Mouse (Mus musculus) heart, embryonic 16.5 days (tissue): ENCODE measurements at regions not wholly inside any gene's neighbourhood (a gene's known extent, or its start where the extent isn't known, plus 50 kb on each side); places are given as distances from the start of the nearest gene placed in this dataset.

Experiments used
- ATAC-seq: fragments of 200-750 bp; cut with Nextera tagmentation; replicated peaks from 2 replicates; pipeline ENCODE4 v1.8.0; 2017; ENCODE audit warnings: moderate number of reproducible peaks; ENCODE audit not compliant: insufficient read depth, low FRiP score; ENCODE audit errors: extremely low read depth
- H3K27ac ChIP-seq: fragments of 300-500 bp; sonication (generic); 2 replicates; pipeline ENCODE4 v1.5.1; 2014; ENCODE audit warnings: mild to moderate bottlenecking, low read length, control low read depth, moderate library complexity
- H3K27me3 ChIP-seq: fragments of 300-500 bp; sonication (generic); 2 replicates; pipeline ENCODE4 v1.6.1; 2014; ENCODE audit warnings: low read length, mixed read lengths; ENCODE audit not compliant: control insufficient read depth, insufficient read depth
- H3K36me3 ChIP-seq: fragments of 300-500 bp; sonication (generic); 2 replicates; pipeline ENCODE4 v1.6.1; 2014; ENCODE audit not compliant: control insufficient read depth, insufficient read depth
- H3K4me1 ChIP-seq: fragments of 300-500 bp; sonication (generic); 2 replicates; pipeline ENCODE4 v1.6.1; 2014; ENCODE audit warnings: low read length, mixed read lengths; ENCODE audit not compliant: control insufficient read depth, insufficient read depth
- H3K4me2 ChIP-seq: fragments of 300-500 bp; sonication (generic); 2 replicates; pipeline ENCODE4 v1.6.1; 2014; ENCODE audit warnings: low read depth, mild to moderate bottlenecking, control low read depth, low read length
- H3K4me3 ChIP-seq: fragments of 300-500 bp; sonication (generic); 2 replicates; pipeline ENCODE4 v1.5.1; 2014; ENCODE audit warnings: mild to moderate bottlenecking, control low read depth, low read length
- H3K9ac ChIP-seq: fragments of 300-500 bp; sonication (generic); 2 replicates; pipeline ENCODE4 v1.6.1; 2014; ENCODE audit warnings: low read length, control low read depth
- H3K9me3 ChIP-seq: fragments of 300-500 bp; sonication (generic); replicated peaks from 2 replicates; pipeline ENCODE4 v1.6.1; 2016; ENCODE audit warnings: low read length; ENCODE audit not compliant: control insufficient read depth
- WGBS: fragments of 180-500 bp; shearing (Covaris S2); extraction: QIAGEN DNeasy Blood & Tissue Kit; methylation state at CpG from one replicate; pipeline ENCODE4 v1.1.7; 2014; 5-methylcytosine and 5-hydroxymethylcytosine counted together

- H3K27ac ChIP-seq = no peak overlapping the region
- H3K4me2 ChIP-seq = no peak overlapping the region
- H3K9me3 ChIP-seq = no peaks in the 10 kb centered on the region
- 73% methylated on average over 2 of the region's 2 CpGs for WGBS
- no peak overlapping the region for H3K9ac ChIP-seq
- no peaks in the 10 kb centered on the region for H3K36me3 ChIP-seq
- no peak overlapping the region for H3K4me3 ChIP-seq
- no peaks in the 10 kb centered on the region for H3K27me3 ChIP-seq
- 0 out of 2 replicates have a peak, but pooled peaks cover 2% of the 10 kb centered on the region for H3K4me1 ChIP-seq
- ATAC-seq = no peak
These were observed 108.3 kb upstream of the Tab2 start for GRCm38 (mm10) chr10:8064281-8064680.

GRCm38 (mm10) chr10:8063458-8064090 is 107.5 kb upstream of the Tab2 start:
- H3K36me3 ChIP-seq = no peaks in the 10 kb centered on the region
- H3K4me1 ChIP-seq = 0 out of 2 replicates have a peak, but pooled peaks cover 2% of the 10 kb centered on the region
- H3K9me3 ChIP-seq = no peaks in the 10 kb centered on the region
- H3K27ac ChIP-seq = no peak overlapping the region
- H3K9ac ChIP-seq = no peak overlapping the region
- H3K4me2 ChIP-seq = no peak overlapping the region
- H3K27me3 ChIP-seq = no peaks in the 10 kb centered on the region
- H3K4me3 ChIP-seq = no peak overlapping the region
- ATAC-seq = no peak
- 76% methylated on average over 5 of the region's 5 CpGs for WGBS

GRCm38 (mm10) chr10:8060987-8061386 is 105.0 kb upstream of the Tab2 start:
- no peak overlapping the region for H3K27ac ChIP-seq
- H3K4me1 ChIP-seq = 0 out of 2 replicates have a peak, but pooled peaks cover 2% of the 10 kb centered on the region
- H3K4me2 ChIP-seq = no peak overlapping the region
- H3K36me3 ChIP-seq = no peaks in the 10 kb centered on the region
- no peak for ATAC-seq
- H3K9me3 ChIP-seq = no peaks in the 10 kb centered on the region
- no peak overlapping the region for H3K9ac ChIP-seq
- no peak overlapping the region for H3K4me3 ChIP-seq
- H3K27me3 ChIP-seq = no peaks in the 10 kb centered on the region

- Histone ChIP-seq H3K4me1 (0 out of 2 replicates have a peak, but pooled peaks cover 2% of the 10 kb centered on the region), H3K27me3 (no peaks in the 10 kb centered on the region), H3K4me3 (no peak overlapping the region), H3K36me3 (no peaks in the 10 kb centered on the region), H3K9ac (no peak overlapping the region), H3K4me2 (no peak overlapping the region), H3K9me3 (no peaks in the 10 kb centered on the region), H3K27ac (no peak overlapping the region)
- 79% methylated on average over 1 of the region's 1 CpGs for WGBS
- ATAC-seq = no peak
These were observed 103.7 kb upstream of the Tab2 start for GRCm38 (mm10) chr10:8059769-8060168.

- ATAC-seq = no peak
- 70% methylated on average over 5 of the region's 5 CpGs for WGBS
- no peak overlapping the region for H3K9ac ChIP-seq
- no peaks in the 10 kb centered on the region for H3K36me3 ChIP-seq
- no peaks in the 10 kb centered on the region for H3K9me3 ChIP-seq
- H3K4me1 ChIP-seq = no peaks in the 10 kb centered on the region
- H3K27me3 ChIP-seq = no peaks in the 10 kb centered on the region
- no peak overlapping the region for H3K4me3 ChIP-seq
- H3K27ac ChIP-seq = no peak overlapping the region
- H3K4me2 ChIP-seq = no peak overlapping the region
These were observed 101.8 kb upstream of the Tab2 start for GRCm38 (mm10) chr10:8057855-8058254.

- no peaks in the 10 kb centered on the region for H3K27me3 ChIP-seq
- H3K4me2 ChIP-seq = no peak overlapping the region
- H3K27ac ChIP-seq = no peak overlapping the region
- H3K9ac ChIP-seq = no peak overlapping the region
- no peaks in the 10 kb centered on the region for H3K36me3 ChIP-seq
- no peak overlapping the region for H3K4me3 ChIP-seq
- no peaks in the 10 kb centered on the region for H3K4me1 ChIP-seq
- no peak for ATAC-seq
- 56% methylated on average over 6 of the region's 6 CpGs for WGBS
- H3K9me3 ChIP-seq = no peaks in the 10 kb centered on the region
These were observed 99.3 kb upstream of the Tab2 start for GRCm38 (mm10) chr10:8055293-8055692.

- no peak overlapping the region for H3K4me3 ChIP-seq
- no peak overlapping the region for H3K4me2 ChIP-seq
- no peak overlapping the region for H3K27ac ChIP-seq
- no peak for ATAC-seq
- H3K4me1 ChIP-seq = no peaks in the 10 kb centered on the region
- no peaks in the 10 kb centered on the region for H3K27me3 ChIP-seq
- H3K9ac ChIP-seq = no peak overlapping the region
- peaks cover 3% of the 10 kb centered on the region; the same call in 1 of the 2 replicates for H3K9me3 ChIP-seq
- H3K36me3 ChIP-seq = no peaks in the 10 kb centered on the region
- WGBS = 77% methylated on average over 3 of the region's 3 CpGs
These were observed 87.6 kb upstream of the Tab2 start for GRCm38 (mm10) chr10:8043416-8044163.

- no peak for ATAC-seq
- Histone ChIP-seq H3K36me3 (no peaks in the 10 kb centered on the region), H3K4me2 (no peak overlapping the region), H3K4me3 (no peak overlapping the region), H3K9ac (no peak overlapping the region), H3K9me3 (peaks cover 3% of the 10 kb centered on the region; the same call in 1 of the 2 replicates), H3K27ac (no peak overlapping the region), H3K27me3 (no peaks in the 10 kb centered on the region), H3K4me1 (peaks cover 8% of the 10 kb centered on the region; the same call in 1 of the 2 replicates)
- 86% methylated on average over 6 of the region's 6 CpGs for WGBS
These were observed 86.3 kb upstream of the Tab2 start for GRCm38 (mm10) chr10:8042306-8042705.

GRCm38 (mm10) chr10:8041790-8042189 is 85.8 kb upstream of the Tab2 start:
- Histone ChIP-seq H3K27ac (no peak overlapping the region), H3K9me3 (peaks cover 3% of the 10 kb centered on the region; the same call in 1 of the 2 replicates), H3K4me3 (no peak overlapping the region), H3K4me2 (no peak overlapping the region), H3K27me3 (no peaks in the 10 kb centered on the region), H3K36me3 (no peaks in the 10 kb centered on the region), H3K9ac (no peak overlapping the region), H3K4me1 (peaks cover 11% of the 10 kb centered on the region; the same call in 1 of the 2 replicates)
- 61% methylated on average over 8 of the region's 8 CpGs for WGBS
- no peak for ATAC-seq
